Mouse (Mus musculus) lung, postnatal 0 days (tissue): ENCODE data around the gene Zfp607b. TPM values are rescaled to one million over a fixed set of nuclear protein-coding genes. Genes with fewer than 3 reads are reported as not detected.

Experiments used
- ATAC-seq: fragments of 200-750 bp; cut with Nextera tagmentation; 2 replicates; pipeline ENCODE4 v1.8.0; 2017; ENCODE audit warnings: moderate library complexity
- DNase-seq: peaks from one replicate; pipeline ENCODE4 v3.0.0-alpha.2; 2016; ENCODE audit warnings: low spot score
- H3K27ac ChIP-seq: fragments of 300-500 bp; sonication (generic); 2 replicates; pipeline ENCODE4 v1.5.1; 2014; ENCODE audit warnings: antibody characterized with exemption, mild to moderate bottlenecking, low read length, mixed read lengths
- H3K27me3 ChIP-seq: fragments of 300-500 bp; sonication (generic); replicated peaks from 2 replicates; pipeline ENCODE4 v1.6.1; 2014; ENCODE audit warnings: low read length, mixed read lengths; ENCODE audit not compliant: insufficient read depth
- H3K36me3 ChIP-seq: fragments of 300-500 bp; sonication (generic); 2 replicates; pipeline ENCODE4 v1.6.1; 2014; ENCODE audit warnings: low read length, mixed read lengths; ENCODE audit not compliant: insufficient read depth
- H3K4me1 ChIP-seq: fragments of 300-500 bp; sonication (generic); 2 replicates; pipeline ENCODE4 v1.6.1; 2014; ENCODE audit warnings: antibody characterized with exemption, low read depth, low read length, mixed read lengths; ENCODE audit not compliant: insufficient read depth
- H3K4me2 ChIP-seq: fragments of 300-500 bp; sonication (generic); replicated peaks from 2 replicates; pipeline ENCODE4 v1.6.1; 2014; ENCODE audit warnings: low read depth, mild to moderate bottlenecking, low read length, moderate library complexity, mixed read lengths
- H3K4me3 ChIP-seq: fragments of 300-500 bp; sonication (generic); 2 replicates; pipeline ENCODE4 v1.5.1; 2014; ENCODE audit warnings: low read depth, low read length
- H3K9ac ChIP-seq: fragments of 300-500 bp; sonication (generic); replicated peaks from 2 replicates; pipeline ENCODE4 v1.6.1; 2014; ENCODE audit warnings: low read depth, mild to moderate bottlenecking
- H3K9me3 ChIP-seq: fragments of 300-500 bp; sonication (generic); 2 replicates; pipeline ENCODE4 v1.6.1; 2016; ENCODE audit warnings: low read length, mixed read lengths
- CTCF ChIP-seq: IDR thresholded peaks from 2 replicates; pipeline ENCODE4 v1.5.1; 2016; ENCODE audit warnings: antibody characterized with exemption, mild to moderate bottlenecking
- EP300 ChIP-seq: IDR thresholded peaks from 2 replicates; pipeline ENCODE4 v1.6.1; 2016; ENCODE audit warnings: antibody characterized with exemption, mild to moderate bottlenecking, control low read depth
- WGBS: fragments of 180-500 bp; shearing (Covaris S2); extraction: QIAGEN DNeasy Blood & Tissue Kit; methylation state at CpG from one replicate; pipeline ENCODE4 v1.1.7; 2014; 5-methylcytosine and 5-hydroxymethylcytosine counted together
- polyA plus RNA-seq: library from polyadenylated mRNA; unstranded; fragments of >200 nt; fragmentation: Nextera tagmentation; extraction: Ambion mirVana; gene quantifications from 2 replicates; pipeline ENCODE4 v1.2.1, GENCODE M21; 2015

Gene Zfp607b
- polyA plus RNA-seq, 1 experiment from 2014 or later: 2.2 TPM

GRCm38 (mm10) chr7:27688246-27688788 lies 823 bp upstream of the Zfp607b start:
- TF ChIP-seq CTCF (no peak), EP300 (no peak)
- DNase-seq (no peak), ATAC-seq (no peak)
- peak overlapping the region; percentile 35 for H3K4me3 ChIP-seq
- H3K27ac ChIP-seq: peak overlapping the region; percentile 57; the same call in 1 of the 2 replicates
- WGBS: 27% methylated on average over 14 of the region's 14 CpGs
- H3K4me1 ChIP-seq: no peaks in the 10 kb centered on the region; the same call in 1 of the 2 replicates
- no peaks in the 10 kb centered on the region for H3K36me3 ChIP-seq
- H3K4me2 ChIP-seq: peak overlapping the region; percentile 64
- no peaks in the 10 kb centered on the region for H3K9me3 ChIP-seq
- peak overlapping the region; percentile 43 for H3K9ac ChIP-seq
- no peaks in the 10 kb centered on the region for H3K27me3 ChIP-seq

DNA sequence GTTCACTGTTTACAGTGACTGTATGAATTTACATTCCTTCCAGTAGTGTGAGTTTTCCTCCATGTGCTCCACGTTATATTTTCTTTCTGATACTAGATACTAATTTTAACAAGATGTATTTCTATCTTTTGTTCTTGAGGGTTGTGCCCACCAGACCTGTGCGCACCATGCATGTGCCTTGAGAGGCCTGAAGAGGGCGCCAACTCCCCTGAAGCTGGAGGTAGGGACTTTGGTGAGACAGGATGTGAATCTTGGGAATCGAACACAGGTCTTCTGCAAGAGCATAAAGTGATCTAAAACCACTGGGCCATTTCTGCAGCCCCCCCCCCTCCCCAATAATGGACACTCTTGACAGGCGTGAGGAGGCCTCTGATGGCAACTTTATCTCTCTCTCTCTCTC lies 1.9 kb downstream of the Zfp607b start:
- H3K27me3 ChIP-seq: no peaks in the 10 kb centered on the region
- 34% methylated on average over 5 of the region's 5 CpGs for WGBS
- H3K4me1 ChIP-seq: no peaks in the 10 kb centered on the region; the same call in 1 of the 2 replicates
- no peaks in the 10 kb centered on the region for H3K36me3 ChIP-seq
- DNase-seq (peak; percentile 36), ATAC-seq (no peak)
- H3K27ac ChIP-seq: no peak overlapping the region
- no peak overlapping the region for H3K4me2 ChIP-seq
- TF ChIP-seq CTCF (peak; percentile 80), EP300 (no peak)
- H3K4me3 ChIP-seq: no peak overlapping the region
- H3K9ac ChIP-seq: no peak overlapping the region
- H3K9me3 ChIP-seq: no peaks in the 10 kb centered on the region

- H3K4me1 ChIP-seq: no peaks in the 10 kb centered on the region
- TF ChIP-seq CTCF (no peak), EP300 (no peak)
- no peaks in the 10 kb centered on the region for H3K9me3 ChIP-seq
- no peak overlapping the region for H3K4me2 ChIP-seq
- H3K4me3 ChIP-seq: no peak overlapping the region
- DNase-seq: no peak
- 53% methylated on average over 3 of the region's 3 CpGs for WGBS
- H3K27ac ChIP-seq: no peak overlapping the region
- no peak overlapping the region for H3K9ac ChIP-seq
- ATAC-seq: no peak
- no peaks in the 10 kb centered on the region for H3K36me3 ChIP-seq
- no peaks in the 10 kb centered on the region for H3K27me3 ChIP-seq
Observed at GRCm38 (mm10) chr7:27696711-27697110, 7.6 kb downstream of the Zfp607b start.

DNA sequence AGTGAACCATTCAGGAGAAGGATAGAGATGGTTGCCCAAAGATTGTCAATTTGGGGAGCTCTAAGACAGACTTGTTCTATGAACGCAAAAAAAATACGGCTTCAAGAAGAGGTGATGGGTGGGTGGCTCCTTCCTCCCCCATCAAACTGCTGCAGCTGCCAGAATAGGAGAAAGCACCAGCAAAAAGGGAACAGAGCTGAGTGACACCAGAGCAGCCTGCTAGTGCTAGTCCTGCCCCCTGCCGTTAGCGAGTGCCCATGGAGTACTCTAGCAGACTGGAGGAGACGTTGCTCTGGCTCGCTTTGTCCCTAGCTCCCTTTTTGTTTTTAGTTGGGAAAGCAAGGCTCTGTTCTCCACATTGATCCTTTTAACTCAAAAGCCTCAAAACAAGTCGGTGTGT lies 21.3 kb downstream of the Zfp607b start:
- DNase-seq (no peak), ATAC-seq (no peak)
- no peak for TF ChIP-seq EP300
- no peak for TF ChIP-seq CTCF
- WGBS: 79% methylated on average over 7 of the region's 7 CpGs
- Histone ChIP-seq H3K9ac (no peak overlapping the region), H3K4me3 (no peak overlapping the region), H3K9me3 (no peaks in the 10 kb centered on the region), H3K27me3 (no peaks in the 10 kb centered on the region), H3K36me3 (no peaks in the 10 kb centered on the region), H3K4me2 (no peak overlapping the region), H3K27ac (no peak overlapping the region), H3K4me1 (no peaks in the 10 kb centered on the region)

DNA sequence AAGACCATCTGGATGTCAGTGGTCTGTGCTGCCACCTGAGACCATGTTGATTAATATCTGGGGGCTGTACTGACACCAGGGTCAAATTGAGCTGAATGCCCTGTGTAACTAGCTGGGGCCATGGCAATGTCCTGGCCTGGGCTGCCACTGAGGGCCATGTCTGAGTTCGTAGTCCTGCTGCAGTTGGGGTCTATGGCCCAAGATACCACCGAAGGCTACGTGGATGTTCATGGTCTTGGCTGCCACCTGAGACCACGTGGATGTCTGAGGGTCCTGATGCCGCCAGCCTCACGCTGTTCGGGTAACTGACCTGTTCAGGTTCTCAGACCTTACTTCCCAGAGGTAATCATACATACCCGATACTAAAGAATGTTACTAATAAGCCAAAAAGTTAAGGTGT lies 32.8 kb downstream of the Zfp607b start:
- WGBS: 85% methylated on average over 8 of the region's 8 CpGs
- Histone ChIP-seq H3K4me1 (no peaks in the 10 kb centered on the region), H3K4me3 (no peak overlapping the region), H3K4me2 (no peak overlapping the region), H3K27ac (no peak overlapping the region), H3K36me3 (no peaks in the 10 kb centered on the region), H3K9ac (no peak overlapping the region), H3K27me3 (no peaks in the 10 kb centered on the region), H3K9me3 (no peaks in the 10 kb centered on the region)
- DNase-seq (no peak), ATAC-seq (no peak)
- no peak for TF ChIP-seq EP300
- no peak for TF ChIP-seq CTCF

- Histone ChIP-seq H3K4me1 (no peaks in the 10 kb centered on the region), H3K27ac (no peak overlapping the region), H3K27me3 (no peaks in the 10 kb centered on the region), H3K4me2 (no peak overlapping the region), H3K9me3 (no peaks in the 10 kb centered on the region), H3K4me3 (no peak overlapping the region), H3K9ac (no peak overlapping the region), H3K36me3 (no peaks in the 10 kb centered on the region)
- TF ChIP-seq CTCF (peak; percentile 67), EP300 (no peak)
- ATAC-seq: peak; percentile 38; the same call in 1 of the 2 replicates
- peak; percentile 79 for DNase-seq
- 41% methylated on average over 12 of the region's 12 CpGs for WGBS
Observed at GRCm38 (mm10) chr7:27725566-27726538, 36.7 kb downstream of the Zfp607b start.
